Mouse (Mus musculus): ENCODE results near the gene Mapk14. TPM values are rescaled to one million over a fixed set of nuclear protein-coding genes. Genes with fewer than 3 reads are reported as not detected.

Mapk14 gene
- total and polyA plus RNA-seq, 3 experiments = 50.1 to 52.8 (median 51.3) TPM

GRCm38 (mm10) chr17:28736486-28736885 is 45.4 kb downstream of the Mapk14 start:
- Histone ChIP-seq H3K79me2 (replicated peaks; ENCODE audit: control insufficient read depth, insufficient read depth, low read length) (no peaks in the 10 kb centered on the region), H3K4me3 (no peak overlapping the region), H3K27me3 (ENCODE audit: control insufficient read depth, insufficient read depth, low read length) (no peaks in the 10 kb centered on the region), H3K9ac (ENCODE audit: low read depth, low read length) (no peak overlapping the region), H3K4me1 (ENCODE audit: control insufficient read depth, insufficient read depth, low read length) (no peaks in the 10 kb centered on the region; the same call in 1 of the 2 replicates), H3K36me3 (ENCODE audit: control insufficient read depth, insufficient read depth, low read length) (no peaks in the 10 kb centered on the region; the same call in 1 of the 2 replicates), H3K27ac (no peak overlapping the region)
- no peak for TF ChIP-seq EP300 (IDR thresholded peaks at IDR 0.05; ENCODE audit: insufficient read depth, low read depth, low read length)
- no peak for TF ChIP-seq POLR2A (IDR thresholded peaks at IDR 0.05; ENCODE audit: insufficient read depth, low read depth, low read length)
- no peak for DNase-seq
- intact Hi-C loops (cut with DNase I) = no loop called here
- 73% methylated on average over 4 of the region's 4 CpGs for WGBS

DNA sequence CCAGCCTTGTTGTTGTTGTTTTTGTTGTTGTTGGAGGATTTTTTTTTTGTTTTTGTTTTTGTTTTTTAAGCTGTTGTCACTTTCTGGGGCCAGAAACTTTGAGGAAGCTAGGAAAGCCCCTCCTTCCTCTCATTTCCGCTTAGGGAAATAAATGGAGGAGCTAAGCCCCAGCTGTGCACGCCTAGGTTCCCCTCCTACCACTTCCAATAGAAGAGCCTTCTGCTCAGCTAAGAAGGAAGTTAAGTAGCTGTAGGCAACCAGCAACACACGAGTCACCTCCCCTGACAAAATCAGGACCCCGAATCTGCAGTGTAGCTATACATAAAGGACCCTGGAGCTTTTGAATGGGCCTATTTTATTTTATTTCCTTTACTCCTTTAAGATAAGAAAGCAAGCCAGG is 46.8 kb downstream of the Mapk14 start:
- H3K36me3 ChIP-seq (ENCODE audit: control insufficient read depth, insufficient read depth, low read length) = no peaks in the 10 kb centered on the region
- TF ChIP-seq POLR2A (IDR thresholded peaks at IDR 0.05; ENCODE audit: insufficient read depth, low read depth, low read length) (no peak), EP300 (IDR thresholded peaks at IDR 0.05; ENCODE audit: insufficient read depth, low read depth, low read length) (no peak), CTCF (IDR thresholded peaks at IDR 0.05) (no peak)
- 72% methylated on average over 4 of the region's 4 CpGs for WGBS
- no peak overlapping the region for H3K9ac ChIP-seq (ENCODE audit: low read depth, low read length)
- DNase-seq = no peak
- H3K27ac ChIP-seq = no peak overlapping the region
- H3K79me2 ChIP-seq (replicated peaks; ENCODE audit: control insufficient read depth, insufficient read depth, low read length) = no peaks in the 10 kb centered on the region
- intact Hi-C loops (cut with DNase I) = no loop called here
- H3K4me1 ChIP-seq (ENCODE audit: control insufficient read depth, insufficient read depth, low read length) = no peaks in the 10 kb centered on the region; the same call in 1 of the 2 replicates
- no peaks in the 10 kb centered on the region for H3K27me3 ChIP-seq (ENCODE audit: control insufficient read depth, insufficient read depth, low read length)
- no peak overlapping the region for H3K4me3 ChIP-seq

- Histone ChIP-seq H3K4me1 (ENCODE audit: control insufficient read depth, insufficient read depth, low read length) (no peaks in the 10 kb centered on the region; the same call in 1 of the 2 replicates), H3K27ac (no peak overlapping the region), H3K4me3 (no peak overlapping the region), H3K36me3 (ENCODE audit: control insufficient read depth, insufficient read depth, low read length) (no peaks in the 10 kb centered on the region), H3K27me3 (ENCODE audit: control insufficient read depth, insufficient read depth, low read length) (no peaks in the 10 kb centered on the region), H3K9ac (ENCODE audit: low read depth, low read length) (no peak overlapping the region), H3K79me2 (replicated peaks; ENCODE audit: control insufficient read depth, insufficient read depth, low read length) (no peaks in the 10 kb centered on the region)
- no peak for DNase-seq
- intact Hi-C loops (cut with DNase I) = no loop called here
- TF ChIP-seq EP300 (IDR thresholded peaks at IDR 0.05; ENCODE audit: insufficient read depth, low read depth, low read length) (no peak), CTCF (IDR thresholded peaks at IDR 0.05) (no peak), POLR2A (IDR thresholded peaks at IDR 0.05; ENCODE audit: insufficient read depth, low read depth, low read length) (no peak)
- 97% methylated on average over 6 of the region's 6 CpGs for WGBS
These were observed 48.1 kb downstream of the Mapk14 start for GRCm38 (mm10) chr17:28739244-28739643.

DNA sequence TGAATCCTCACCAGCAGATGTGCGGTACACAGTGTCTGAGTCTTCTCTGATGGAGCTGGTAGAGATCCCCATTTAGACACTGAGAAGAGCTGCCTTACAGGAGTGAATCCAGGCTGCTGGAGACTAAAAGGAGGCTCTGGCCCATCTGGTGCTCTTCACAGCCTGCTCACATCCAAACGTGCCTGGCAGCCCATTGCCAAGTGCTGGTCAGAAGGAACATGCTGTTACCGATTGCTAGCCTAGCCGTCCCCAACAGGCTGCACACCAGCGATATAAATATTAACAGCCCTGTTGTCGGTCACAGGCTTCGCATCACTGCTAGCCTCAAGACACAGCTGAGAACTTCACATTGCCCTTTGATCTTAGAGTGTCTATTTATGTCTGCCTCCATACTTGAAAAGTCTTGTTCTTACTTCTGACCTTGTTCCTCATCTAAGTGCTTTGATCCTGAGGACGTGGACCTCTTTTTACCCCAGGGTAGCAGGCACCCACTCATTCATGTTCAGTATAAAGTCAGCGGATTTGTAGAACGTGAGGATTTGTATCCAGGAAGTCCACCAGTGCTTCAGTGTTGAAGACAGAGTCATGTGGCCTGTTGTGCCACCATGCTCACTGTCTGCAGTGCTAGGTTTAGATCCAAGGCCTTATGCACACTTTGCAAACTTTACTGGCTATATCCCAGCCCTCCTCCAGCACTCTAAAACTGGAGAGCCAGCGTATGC is 52.2 kb downstream of the Mapk14 start:
- H3K27ac ChIP-seq = no peak overlapping the region
- H3K79me2 ChIP-seq (replicated peaks; ENCODE audit: control insufficient read depth, insufficient read depth, low read length) = no peaks in the 10 kb centered on the region
- peak in 1 of 2 experiments; percentile 14 for DNase-seq
- TF ChIP-seq EP300 (IDR thresholded peaks at IDR 0.05; ENCODE audit: insufficient read depth, low read depth, low read length) (no peak), POLR2A (IDR thresholded peaks at IDR 0.05; ENCODE audit: insufficient read depth, low read depth, low read length) (no peak), CTCF (IDR thresholded peaks at IDR 0.05) (no peak)
- intact Hi-C loops (cut with DNase I) = no loop called here
- H3K9ac ChIP-seq (ENCODE audit: low read depth, low read length) = no peak overlapping the region
- H3K36me3 ChIP-seq (ENCODE audit: control insufficient read depth, insufficient read depth, low read length) = no peaks in the 10 kb centered on the region
- peaks cover 3% of the 10 kb centered on the region; the same call in 1 of the 2 replicates for H3K4me1 ChIP-seq (ENCODE audit: control insufficient read depth, insufficient read depth, low read length)
- H3K4me3 ChIP-seq = no peak overlapping the region
- WGBS = 85% methylated on average over 11 of the region's 11 CpGs
- H3K27me3 ChIP-seq (ENCODE audit: control insufficient read depth, insufficient read depth, low read length) = no peaks in the 10 kb centered on the region

DNA sequence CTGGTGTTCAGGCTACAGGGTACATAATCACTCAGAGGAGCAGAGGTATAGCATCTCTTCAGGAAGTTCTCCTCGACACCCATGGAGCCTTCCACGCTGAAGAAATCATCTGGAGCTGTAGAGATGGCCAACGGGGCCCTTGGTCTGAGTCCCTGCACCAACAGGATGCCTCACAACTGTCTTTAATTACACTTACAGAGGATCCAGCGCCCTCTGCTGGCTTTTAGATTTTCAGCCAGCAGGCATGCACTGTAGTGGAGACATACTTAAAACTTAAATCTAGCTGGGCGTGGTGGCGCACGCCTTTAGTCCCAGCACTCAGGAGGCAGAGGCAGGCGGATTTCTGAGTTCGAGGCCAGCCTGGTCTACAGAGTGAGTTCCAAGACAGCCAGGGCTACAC is 52.8 kb downstream of the Mapk14 start:
- no peak overlapping the region for H3K9ac ChIP-seq (ENCODE audit: low read depth, low read length)
- H3K36me3 ChIP-seq (ENCODE audit: control insufficient read depth, insufficient read depth, low read length) = no peaks in the 10 kb centered on the region
- no peaks in the 10 kb centered on the region for H3K79me2 ChIP-seq (replicated peaks; ENCODE audit: control insufficient read depth, insufficient read depth, low read length)
- WGBS = 93% methylated on average over 9 of the region's 9 CpGs
- no peaks in the 10 kb centered on the region for H3K27me3 ChIP-seq (ENCODE audit: control insufficient read depth, insufficient read depth, low read length)
- intact Hi-C loops (cut with DNase I) = no loop called here
- H3K4me3 ChIP-seq = no peak overlapping the region
- H3K4me1 ChIP-seq (ENCODE audit: control insufficient read depth, insufficient read depth, low read length) = peaks cover 3% of the 10 kb centered on the region; the same call in 1 of the 2 replicates
- TF ChIP-seq POLR2A (IDR thresholded peaks at IDR 0.05; ENCODE audit: insufficient read depth, low read depth, low read length) (no peak), CTCF (IDR thresholded peaks at IDR 0.05) (peak; percentile 44), EP300 (IDR thresholded peaks at IDR 0.05; ENCODE audit: insufficient read depth, low read depth, low read length) (no peak)
- no peak overlapping the region for H3K27ac ChIP-seq
- DNase-seq = no peak

DNA sequence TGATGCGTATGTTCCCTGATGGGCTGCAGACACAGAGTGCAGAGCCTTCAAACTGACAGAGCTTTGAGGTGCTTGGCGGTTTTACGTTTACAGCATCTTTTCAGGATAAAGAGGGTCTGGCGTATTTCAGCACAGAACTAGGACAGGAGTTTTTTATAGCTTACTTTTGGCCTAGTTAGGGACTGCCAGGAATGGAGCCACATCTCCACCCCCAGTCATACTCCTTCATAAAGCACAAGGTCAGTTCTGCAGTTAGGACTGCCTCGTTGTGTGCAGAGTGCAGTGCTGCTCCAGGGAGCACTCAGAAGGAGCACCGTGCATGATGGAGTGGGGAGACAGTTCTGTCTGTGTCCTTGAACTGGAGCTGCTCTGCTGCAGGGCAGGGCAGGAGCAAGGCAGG is 54.6 kb downstream of the Mapk14 start:
- WGBS = 52% methylated on average over 6 of the region's 6 CpGs
- Histone ChIP-seq H3K27ac (peak overlapping the region; percentile 52), H3K36me3 (ENCODE audit: control insufficient read depth, insufficient read depth, low read length) (no peaks in the 10 kb centered on the region), H3K27me3 (ENCODE audit: control insufficient read depth, insufficient read depth, low read length) (no peaks in the 10 kb centered on the region), H3K4me1 (ENCODE audit: control insufficient read depth, insufficient read depth, low read length) (peaks cover 3% of the 10 kb centered on the region; the same call in 1 of the 2 replicates), H3K79me2 (replicated peaks; ENCODE audit: control insufficient read depth, insufficient read depth, low read length) (no peaks in the 10 kb centered on the region), H3K4me3 (no peak overlapping the region), H3K9ac (ENCODE audit: low read depth, low read length) (no peak overlapping the region)
- DNase-seq = peak in 1 of 2 experiments; percentile 36
- intact Hi-C loops (cut with DNase I) = loop anchor here (5.0 kb wide), 1 partner anchor 53 kb away; the partner anchor contains the start of genes Mapk14 and Slc26a8
- TF ChIP-seq CTCF (IDR thresholded peaks at IDR 0.05) = no peak
- no peak for TF ChIP-seq EP300 (IDR thresholded peaks at IDR 0.05; ENCODE audit: insufficient read depth, low read depth, low read length)
- no peak for TF ChIP-seq POLR2A (IDR thresholded peaks at IDR 0.05; ENCODE audit: insufficient read depth, low read depth, low read length)
